ENCODE assay signal across 10 mouse cellular contexts in genomic region chr15:25445361-25446154, GRCm38 (mm10). TPM values are rescaled to one million over a fixed set of nuclear protein-coding genes. Genes with fewer than 3 reads are reported as not detected.
DNase-seq lines count a peak whose midpoint lies in the region; ATAC-seq and TF ChIP-seq lines count a peak whose summit lies in the region.
"Had no signal": no experiment of that assay in that cellular context is flagged by ENCODE, and none has a peak within 500 bp of the region (broad histone marks: within the 10 kb centered on the region; RNA-seq: fewer than 3 reads in every experiment).

No protein-coding gene starts in this region.

- H3K4me1 ChIP-seq in heart, embryonic 13.5 days, result peaks cover 15% of the 10 kb centered on the region
- peaks cover 13% of the 10 kb centered on the region for H3K4me1 ChIP-seq in forebrain, embryonic 12.5 days
- H3K4me1 ChIP-seq in kidney, embryonic 16.5 days (ENCODE audit: insufficient read depth, low read length), result peaks cover 29% of the 10 kb centered on the region
- 0 out of 2 replicates have a peak, but pooled peaks cover 4% of the 10 kb centered on the region for H3K4me1 ChIP-seq in thymus, adult 2 months (replicated peaks; ENCODE audit: control insufficient read depth, insufficient read depth, low read length)

- peak overlapping the region; percentile 56 for H3K9ac ChIP-seq in heart, embryonic 13.5 days
- H3K9ac ChIP-seq in forebrain, embryonic 12.5 days, result peak overlapping the region; percentile 36; the same call in 1 of the 2 replicates
- peak overlapping the region; percentile 10; the same call in 1 of the 2 replicates for H3K9ac ChIP-seq in kidney, embryonic 16.5 days (replicated peaks; ENCODE audit: low read length)

- peak overlapping the region; percentile 30 for H3K4me3 ChIP-seq in heart, embryonic 13.5 days
- no peak overlapping the region for H3K4me3 ChIP-seq in forebrain, embryonic 12.5 days (replicated peaks)
- 0 out of 2 replicates have a peak overlapping the region, but pooled peaks have one; percentile 9 for H3K4me3 ChIP-seq in kidney, embryonic 16.5 days (ENCODE audit: low read length)
- no peak overlapping the region for H3K4me3 ChIP-seq in thymus, adult 2 months (ENCODE audit: control insufficient read depth, insufficient read depth, low read length)
- H3K4me3 ChIP-seq: megakaryocyte, embryonic 14.5 days had no signal

- TF ChIP-seq POLR2A in thymus, adult 2 months (IDR thresholded peaks at IDR 0.05; ENCODE audit: control insufficient read depth, extremely low read depth, insufficient read depth, low read length, poor library complexity), result no peak

- no peak for DNase-seq in heart, adult 18-20 months
- DNase-seq in neural tube, embryonic 10.5 days (ENCODE audit: extremely low spot score, low spot score), result peak; percentile 40
- no peak for DNase-seq in right cerebral cortex, postnatal 4 days
- no peak for DNase-seq in spleen, postnatal 36 days (ENCODE audit: low spot score in 2 of 2)
- DNase-seq in thymus, adult 2 months, result no peak
- DNase-seq: cerebellum, adult 2 months had no signal

- no peaks in the 10 kb centered on the region for H3K36me3 ChIP-seq in heart, embryonic 13.5 days
- H3K36me3 ChIP-seq in forebrain, embryonic 12.5 days (replicated peaks), result no peaks in the 10 kb centered on the region
- H3K36me3 ChIP-seq in kidney, embryonic 16.5 days (ENCODE audit: insufficient read depth, low read length), result no peaks in the 10 kb centered on the region
- no peaks in the 10 kb centered on the region for H3K36me3 ChIP-seq in thymus, adult 2 months (ENCODE audit: control insufficient read depth, insufficient read depth, low read length)

- H3K9me3 ChIP-seq in heart, embryonic 13.5 days, result no peaks in the 10 kb centered on the region
- no peaks in the 10 kb centered on the region for H3K9me3 ChIP-seq in forebrain, embryonic 12.5 days
- no peaks in the 10 kb centered on the region for H3K9me3 ChIP-seq in kidney, embryonic 16.5 days (ENCODE audit: low read length)
- H3K9me3 ChIP-seq: megakaryocyte, embryonic 14.5 days had no signal

- H3K27me3 ChIP-seq in heart, embryonic 13.5 days (replicated peaks), result peaks cover 46% of the 10 kb centered on the region
- peaks cover 57% of the 10 kb centered on the region for H3K27me3 ChIP-seq in forebrain, embryonic 12.5 days
- no peaks in the 10 kb centered on the region for H3K27me3 ChIP-seq in kidney, embryonic 16.5 days (ENCODE audit: insufficient read depth, low read length)
- no peaks in the 10 kb centered on the region for H3K27me3 ChIP-seq in thymus, adult 2 months (ENCODE audit: control insufficient read depth, insufficient read depth, low read length)

- no peak for ATAC-seq in heart, embryonic 13.5 days (ENCODE audit: extremely low read depth, insufficient number of reproducible peaks, low FRiP score, low TSS enrichment)
- ATAC-seq in forebrain, embryonic 12.5 days (ENCODE audit: low FRiP score), result peak; percentile 67; the same call in 1 of the 2 replicates
- ATAC-seq in kidney, embryonic 16.5 days (ENCODE audit: low FRiP score, low TSS enrichment), result peak; percentile 43; the same call in 1 of the 2 replicates

- H3K27ac ChIP-seq in heart, embryonic 13.5 days (replicated peaks), result no peak overlapping the region
- no peak overlapping the region for H3K27ac ChIP-seq in forebrain, embryonic 12.5 days
- peak overlapping the region; percentile 50; the same call in 1 of the 2 replicates for H3K27ac ChIP-seq in kidney, embryonic 16.5 days (ENCODE audit: low read length)
- H3K27ac ChIP-seq in thymus, adult 2 months (ENCODE audit: control insufficient read depth, insufficient read depth, low read length), result no peak overlapping the region

- H3K4me2 ChIP-seq in heart, embryonic 13.5 days, result peak overlapping the region; percentile 58
- peak overlapping the region; percentile 36 for H3K4me2 ChIP-seq in forebrain, embryonic 12.5 days
- H3K4me2 ChIP-seq in kidney, embryonic 16.5 days (replicated peaks; ENCODE audit: low read depth, low read length), result peak overlapping the region; percentile 39

- WGBS in heart, embryonic 13.5 days, result 6% methylated on average over 17 of the region's 17 CpGs
- WGBS in forebrain, embryonic 12.5 days, result 5% methylated on average over 17 of the region's 17 CpGs
- WGBS in kidney, embryonic 16.5 days, result 7% methylated on average over 17 of the region's 17 CpGs
- 77% methylated on average over 17 of the region's 17 CpGs for WGBS in thymus, adult 2 months

- TF ChIP-seq CTCF in thymus, adult 2 months (IDR thresholded peaks at IDR 0.05; ENCODE audit: borderline replicate concordance, control insufficient read depth, extremely low read depth, insufficient read depth, low read length, poor library complexity), result no peak

RNA-seq across cellular contexts. Expression of gene Basp1, which starts 32.0 kb away (rescaled TPM):
- 6.2 and 7.2 TPM in 2 replicates for polyA plus RNA-seq in heart, embryonic 13.5 days (2015; fragmentation: Nextera tagmentation; extraction: Ambion mirVana)
- 1 to 10 TPM; 1.0 to 2.9 TPM for total RNA-seq in heart, adult 18-20 months (2021)
- 154 and 231 TPM in 2 replicates for polyA plus RNA-seq in forebrain, embryonic 12.5 days (2016; fragmentation: Nextera tagmentation; extraction: Ambion mirVana)
- 14.5 and 15.4 TPM in 2 replicates for polyA plus RNA-seq in kidney, embryonic 16.5 days (2015; fragmentation: Nextera tagmentation; extraction: Ambion mirVana)
- 13.9 and 18.1 TPM in 2 replicates for polyA plus RNA-seq in thymus, adult 2 months (2012; rRNA removed)

Comparison
In these comparisons a context has a peak if more than half of its experiments do, and no peak if none do; other contexts are left out.
1. H3K4me3 ChIP-seq: peak in heart, embryonic 13.5 days (single experiment) and kidney, embryonic 16.5 days (single experiment); none in forebrain, embryonic 12.5 days (single experiment) and thymus, adult 2 months (single experiment).
2. Peak in every context shown above with its lines, with median percentiles within 50 percentile points of each other: H3K4me2 ChIP-seq and H3K9ac ChIP-seq.